Mouse (Mus musculus) limb, embryonic 10.5 days (tissue): ENCODE data around the gene Fbrsl1. TPM values are rescaled to one million over a fixed set of nuclear protein-coding genes. Genes with fewer than 3 reads are reported as not detected.

Experiments used
- DNase-seq: peaks from one replicate; pipeline ENCODE4 v3.0.0-alpha.2; 2017; ENCODE audit warnings: low spot score
- H3K27ac ChIP-seq: fragments of 300-500 bp; sonication (generic); 2 replicates; pipeline ENCODE4 v1.5.1; 2016; ENCODE audit warnings: mild to moderate bottlenecking
- H3K27me3 ChIP-seq: fragments of 300-500 bp; sonication (generic); 2 replicates; pipeline ENCODE4 v1.6.1; 2016; ENCODE audit warnings: low read depth, mild to moderate bottlenecking; ENCODE audit not compliant: poor library complexity, severe bottlenecking
- H3K36me3 ChIP-seq: fragments of 300-500 bp; sonication (generic); 2 replicates; pipeline ENCODE4 v1.6.1; 2016; ENCODE audit warnings: mild to moderate bottlenecking, moderate library complexity
- H3K4me1 ChIP-seq: fragments of 300-500 bp; sonication (generic); 2 replicates; pipeline ENCODE4 v1.6.1; 2016
- H3K4me3 ChIP-seq: fragments of 300-500 bp; sonication (generic); 2 replicates; pipeline ENCODE4 v1.5.1; 2016; ENCODE audit warnings: mild to moderate bottlenecking, moderate library complexity
- H3K9me3 ChIP-seq: fragments of 300-500 bp; sonication (generic); replicated peaks from 2 replicates; pipeline ENCODE4 v1.6.1; 2016; ENCODE audit warnings: mild to moderate bottlenecking
- WGBS: fragments of 180-500 bp; shearing (Covaris S2); methylation state at CpG from one replicate; pipeline ENCODE4 v1.1.7; 2016; 5-methylcytosine and 5-hydroxymethylcytosine counted together
- polyA plus RNA-seq: library from polyadenylated mRNA; unstranded; fragments of >200 nt; fragmentation: Nextera tagmentation; extraction: Ambion mirVana; gene quantifications from 2 replicates; pipeline ENCODE4 v1.2.1, GENCODE M21; 2016

Gene Fbrsl1
- 22.5 and 24.8 TPM in 2 replicates for polyA plus RNA-seq

GRCm38 (mm10) chr5:110448436-110449134 is at the start of gene Fbrsl1:
Fbrsl1 (minus strand) TSS chr5:110448503.
- Histone ChIP-seq H3K9me3 (no peaks in the 10 kb centered on the region), H3K27ac (peak within 1 kb of the TSS; percentile 93), H3K36me3 (no peaks in the 10 kb centered on the region), H3K27me3 (0 out of 2 replicates have a peak, but pooled peaks cover 7% of the 10 kb centered on the region), H3K4me3 (peak within 1 kb of the TSS; percentile 98), H3K4me1 (peaks cover 30% of the 10 kb centered on the region)
- DNase-seq, result peak; percentile 99
- WGBS, result under 1% methylated on average over 46 of the region's 46 CpGs

- Histone ChIP-seq H3K4me3 (no peak overlapping the region), H3K27ac (no peak overlapping the region), H3K27me3 (peaks cover 14% of the 10 kb centered on the region), H3K9me3 (no peaks in the 10 kb centered on the region), H3K36me3 (no peaks in the 10 kb centered on the region), H3K4me1 (peaks cover 18% of the 10 kb centered on the region)
- WGBS, result 49% methylated on average over 10 of the region's 10 CpGs
- DNase-seq, result no peak
These were observed 49.8 kb upstream of the Fbrsl1 start for GRCm38 (mm10) chr5:110498071-110498470.

DNA sequence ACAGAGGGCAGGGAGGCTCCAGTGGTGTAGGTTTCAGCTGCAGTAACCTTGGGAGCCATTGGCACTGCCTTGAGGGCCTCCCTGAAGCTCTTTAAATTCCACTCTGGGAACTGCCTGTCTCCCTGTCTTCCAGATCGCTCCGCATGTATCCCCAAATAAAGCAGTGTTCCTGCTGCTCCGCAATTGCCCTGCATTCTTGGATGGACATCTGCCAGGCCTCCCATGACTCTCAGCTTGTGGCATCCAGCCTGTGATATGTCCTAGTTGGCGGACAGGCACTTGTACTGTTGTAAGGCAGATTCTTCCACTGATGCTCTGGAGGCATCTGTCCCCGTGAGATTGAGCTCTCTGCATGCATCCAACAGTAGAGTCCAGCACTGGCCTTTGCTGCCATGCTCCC is 49.3 kb upstream of the Fbrsl1 start:
- Histone ChIP-seq H3K4me1 (peaks cover 18% of the 10 kb centered on the region), H3K27ac (no peak overlapping the region), H3K9me3 (no peaks in the 10 kb centered on the region), H3K36me3 (no peaks in the 10 kb centered on the region), H3K4me3 (no peak overlapping the region), H3K27me3 (peaks cover 14% of the 10 kb centered on the region)
- WGBS, result 81% methylated on average over 5 of the region's 5 CpGs
- no peak for DNase-seq

- Histone ChIP-seq H3K27ac (no peak overlapping the region), H3K27me3 (peaks cover 14% of the 10 kb centered on the region)
- WGBS, result 77% methylated on average over 6 of the region's 6 CpGs
These were observed 46.7 kb upstream of the Fbrsl1 start for GRCm38 (mm10) chr5:110495051-110495450.

DNA sequence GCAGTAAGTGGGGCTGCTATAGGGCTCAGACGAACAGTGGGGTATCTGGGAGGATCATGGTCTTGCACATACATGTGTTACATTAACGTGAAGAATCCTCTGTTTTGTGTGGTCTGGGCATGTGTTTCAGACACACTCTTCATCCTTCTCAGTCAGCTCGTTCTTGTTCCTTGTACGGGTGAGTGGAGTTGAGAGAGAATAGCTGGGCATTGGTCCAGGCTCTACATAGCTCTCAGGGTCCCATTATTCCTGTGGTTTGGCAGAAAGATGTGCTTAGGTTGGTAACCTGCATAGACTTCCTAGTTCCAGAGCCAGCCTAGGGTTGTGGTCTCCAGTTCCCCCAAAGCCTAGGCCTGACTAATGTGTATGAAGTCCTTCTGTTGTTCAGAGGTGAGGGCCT is 46.1 kb upstream of the Fbrsl1 start:
- Histone ChIP-seq H3K4me1 (peaks cover 13% of the 10 kb centered on the region), H3K27me3 (peaks cover 12% of the 10 kb centered on the region), H3K9me3 (no peaks in the 10 kb centered on the region), H3K4me3 (no peak overlapping the region), H3K27ac (peak overlapping the region; percentile 50; the same call in 1 of the 2 replicates), H3K36me3 (no peaks in the 10 kb centered on the region)
- 85% methylated on average over 4 of the region's 4 CpGs for WGBS
- DNase-seq, result no peak

More at GRCm38 (mm10) chr5:110495051-110495450, 46.7 kb upstream of the Fbrsl1 start:
- no peak for DNase-seq
- H3K9me3 ChIP-seq, result no peaks in the 10 kb centered on the region
- H3K4me3 ChIP-seq, result no peak overlapping the region
- no peaks in the 10 kb centered on the region for H3K36me3 ChIP-seq
- H3K4me1 ChIP-seq, result peaks cover 13% of the 10 kb centered on the region

GRCm38 (mm10) chr5:110493785-110494184 is 45.5 kb upstream of the Fbrsl1 start:
- Histone ChIP-seq H3K27ac (peak overlapping the region; percentile 50; the same call in 1 of the 2 replicates), H3K4me1 (peaks cover 13% of the 10 kb centered on the region), H3K4me3 (no peak overlapping the region), H3K9me3 (no peaks in the 10 kb centered on the region), H3K36me3 (no peaks in the 10 kb centered on the region), H3K27me3 (peaks cover 6% of the 10 kb centered on the region)
- DNase-seq, result peak; percentile 81
- 6% methylated on average over 4 of the region's 4 CpGs for whole genome bisulfite sequencing

- WGBS, result 65% methylated on average over 4 of the region's 4 CpGs
- DNase-seq, result no peak
- peaks cover 12% of the 10 kb centered on the region for H3K4me1 ChIP-seq
- no peak overlapping the region for H3K4me3 ChIP-seq
- H3K27ac ChIP-seq, result no peak overlapping the region
- peaks cover 10% of the 10 kb centered on the region; the same call in 1 of the 2 replicates for H3K27me3 ChIP-seq
- no peaks in the 10 kb centered on the region for H3K9me3 ChIP-seq
- no peaks in the 10 kb centered on the region for H3K36me3 ChIP-seq
These were observed 41.3 kb upstream of the Fbrsl1 start for GRCm38 (mm10) chr5:110489639-110490038.

GRCm38 (mm10) chr5:110487943-110488342 is 39.6 kb upstream of the Fbrsl1 start:
- Histone ChIP-seq H3K27ac (no peak overlapping the region), H3K4me1 (0 out of 2 replicates have a peak, but pooled peaks cover 5% of the 10 kb centered on the region), H3K4me3 (no peak overlapping the region), H3K9me3 (no peaks in the 10 kb centered on the region), H3K27me3 (peaks cover 13% of the 10 kb centered on the region; the same call in 1 of the 2 replicates), H3K36me3 (no peaks in the 10 kb centered on the region)
- no peak for DNase-seq
- 39% methylated on average over 1 of the region's 1 CpGs for WGBS

GRCm38 (mm10) chr5:110486674-110487334 is 38.5 kb upstream of the Fbrsl1 start:
- Histone ChIP-seq H3K4me1 (peaks cover 11% of the 10 kb centered on the region), H3K27ac (no peak overlapping the region), H3K4me3 (no peak overlapping the region), H3K27me3 (peaks cover 25% of the 10 kb centered on the region), H3K9me3 (no peaks in the 10 kb centered on the region), H3K36me3 (no peaks in the 10 kb centered on the region)
- no peak for DNase-seq
- 55% methylated on average over 5 of the region's 5 CpGs for WGBS

DNA sequence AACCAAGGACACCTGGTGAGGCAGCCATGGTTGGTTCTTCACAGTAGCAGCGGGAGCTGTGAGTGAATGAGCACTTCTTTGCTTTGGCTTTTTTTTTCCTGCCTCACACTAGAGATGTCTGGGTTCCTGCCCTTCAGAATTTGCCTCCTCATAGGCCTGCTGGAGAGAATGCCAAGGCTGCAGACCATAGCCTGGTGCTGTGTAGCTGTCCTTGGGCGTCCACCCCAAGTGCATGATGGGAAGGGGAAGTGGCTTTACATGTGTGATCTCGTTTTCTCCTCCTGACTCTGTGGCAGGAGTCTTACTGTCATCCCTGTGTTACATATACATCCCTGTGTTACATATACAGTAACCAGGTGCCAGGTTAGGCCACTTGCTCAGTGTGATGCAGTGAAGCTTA is 36.4 kb upstream of the Fbrsl1 start:
- 77% methylated on average over 3 of the region's 3 CpGs for WGBS
- Histone ChIP-seq H3K27me3 (peaks cover 45% of the 10 kb centered on the region), H3K4me3 (no peak overlapping the region)

GRCm38 (mm10) chr5:110479228-110479627 is 30.9 kb upstream of the Fbrsl1 start:
- no peaks in the 10 kb centered on the region for H3K36me3 ChIP-seq
- H3K9me3 ChIP-seq, result no peaks in the 10 kb centered on the region
- H3K4me1 ChIP-seq, result peaks cover 13% of the 10 kb centered on the region
- no peak overlapping the region for H3K4me3 ChIP-seq
- 71% methylated on average over 8 of the region's 8 CpGs for WGBS
- no peak overlapping the region for H3K27ac ChIP-seq
- H3K27me3 ChIP-seq, result peaks cover 43% of the 10 kb centered on the region
- no peak for DNase-seq

More for the DNA sequence above, 36.4 kb upstream of the Fbrsl1 start:
- Histone ChIP-seq H3K4me1 (peaks cover 17% of the 10 kb centered on the region), H3K9me3 (no peaks in the 10 kb centered on the region), H3K36me3 (no peaks in the 10 kb centered on the region), H3K27ac (no peak overlapping the region)
- DNase-seq, result no peak

DNA sequence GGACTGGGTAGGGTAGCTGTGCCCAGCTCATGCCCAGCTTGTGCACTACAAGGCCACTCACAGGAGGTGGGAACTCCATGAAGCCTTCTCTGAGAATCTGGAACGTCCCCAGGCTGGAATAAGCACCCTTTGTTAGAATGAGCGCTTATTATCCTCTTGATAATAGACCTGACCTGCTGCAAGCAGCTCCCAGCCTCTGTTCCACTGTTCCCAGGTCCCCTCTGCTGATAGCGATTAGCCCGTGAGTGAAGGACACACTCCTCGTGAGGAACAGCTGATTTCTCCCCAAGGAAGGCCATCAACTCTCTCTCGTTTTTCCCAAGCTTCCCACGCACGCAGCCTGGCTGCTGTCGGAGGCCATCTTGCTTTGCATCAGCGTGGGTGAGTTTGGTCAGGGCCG is 25.9 kb upstream of the Fbrsl1 start:
- Histone ChIP-seq H3K4me1 (peaks cover 9% of the 10 kb centered on the region; the same call in 1 of the 2 replicates), H3K27me3 (peaks cover 11% of the 10 kb centered on the region; the same call in 1 of the 2 replicates), H3K36me3 (no peaks in the 10 kb centered on the region), H3K4me3 (no peak overlapping the region), H3K27ac (no peak overlapping the region), H3K9me3 (no peaks in the 10 kb centered on the region)
- no peak for DNase-seq
- WGBS, result 82% methylated on average over 11 of the region's 11 CpGs

DNA sequence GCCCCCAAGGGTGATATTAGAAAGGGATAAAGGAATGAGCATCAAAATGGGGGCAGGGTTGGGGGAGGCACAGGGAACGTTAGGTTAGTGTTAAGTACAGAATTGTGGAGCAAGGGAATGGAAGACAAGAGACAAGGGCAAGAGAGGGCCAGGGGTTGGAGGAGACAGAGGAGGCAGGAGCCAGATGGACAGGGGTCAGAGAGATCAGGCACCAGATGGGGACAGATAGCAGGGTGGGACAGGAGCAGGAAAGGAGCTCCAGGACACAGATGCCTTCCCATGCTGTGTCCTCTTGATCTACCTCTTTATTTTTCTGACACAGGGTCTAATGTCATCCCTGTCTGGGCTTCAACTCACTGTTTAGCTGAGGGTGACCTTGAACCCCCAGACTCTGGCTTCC is 24.5 kb upstream of the Fbrsl1 start:
- H3K4me1 ChIP-seq, result peaks cover 9% of the 10 kb centered on the region; the same call in 1 of the 2 replicates
- no peak overlapping the region for H3K4me3 ChIP-seq
- no peak overlapping the region for H3K27ac ChIP-seq
- 38% methylated on average over 1 of the region's 1 CpGs for WGBS
- no peak for DNase-seq
- H3K27me3 ChIP-seq, result peaks cover 8% of the 10 kb centered on the region; the same call in 1 of the 2 replicates
- no peaks in the 10 kb centered on the region for H3K9me3 ChIP-seq
- H3K36me3 ChIP-seq, result no peaks in the 10 kb centered on the region
